Mouse (Mus musculus): ENCODE results near the gene Reck. TPM values are rescaled to one million over a fixed set of nuclear protein-coding genes. Genes with fewer than 3 reads are reported as not detected.

Gene Reck
- polyA plus RNA-seq, 1 experiment: 7.2 TPM

- Histone ChIP-seq H3K4me1 (ENCODE audit: control insufficient read depth, insufficient read depth, low read length) (peaks cover 13% of the 10 kb centered on the region), H3K27ac (ENCODE audit: control insufficient read depth, insufficient read depth, low read depth, low read length) (peak overlapping the region; percentile 92), H3K4me3 (ENCODE audit: control insufficient read depth, low read depth, low read length) (peak overlapping the region; percentile 99), H3K36me3 (ENCODE audit: control insufficient read depth, insufficient read depth, low read length) (no peaks in the 10 kb centered on the region), H3K27me3 (ENCODE audit: control insufficient read depth, insufficient read depth, low read length) (no peaks in the 10 kb centered on the region)
- no peak for TF ChIP-seq POLR2A (IDR thresholded peaks at IDR 0.05; ENCODE audit: control insufficient read depth, low read depth, low read length)
- TF ChIP-seq CTCF (IDR thresholded peaks at IDR 0.05; ENCODE audit: control insufficient read depth, insufficient read depth, insufficient replicate concordance, low read depth, low read length): no peak
Measured at GRCm38 (mm10) chr4:43875919-43876411, 635 bp downstream of the Reck start.

DNA sequence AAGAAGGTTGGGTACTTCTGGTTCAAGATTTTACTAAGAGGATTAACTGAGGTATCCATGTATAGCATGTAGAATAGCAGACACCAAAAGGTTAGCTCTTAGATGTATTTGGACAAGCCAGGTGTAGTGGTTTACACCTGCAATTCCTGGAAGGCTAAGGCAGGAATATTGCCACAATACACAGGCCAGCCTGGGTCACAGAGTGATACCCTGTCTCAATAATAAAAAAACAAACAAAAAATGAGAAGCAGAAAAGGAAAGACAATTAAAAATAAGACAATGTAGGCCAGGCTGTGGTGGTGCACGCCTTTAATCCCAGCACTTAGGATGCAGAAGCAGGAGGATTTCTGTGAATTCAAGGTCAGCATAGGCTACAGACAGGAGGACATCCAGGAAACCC is 1.9 kb downstream of the Reck start:
- peaks cover 13% of the 10 kb centered on the region for H3K4me1 ChIP-seq (ENCODE audit: control insufficient read depth, insufficient read depth, low read length)
- H3K27ac ChIP-seq (ENCODE audit: control insufficient read depth, insufficient read depth, low read depth, low read length): no peak overlapping the region
- no peaks in the 10 kb centered on the region for H3K36me3 ChIP-seq (ENCODE audit: control insufficient read depth, insufficient read depth, low read length)
- H3K4me3 ChIP-seq (ENCODE audit: control insufficient read depth, low read depth, low read length): no peak overlapping the region
- TF ChIP-seq CTCF (IDR thresholded peaks at IDR 0.05; ENCODE audit: control insufficient read depth, insufficient read depth, insufficient replicate concordance, low read depth, low read length) (no peak), POLR2A (IDR thresholded peaks at IDR 0.05; ENCODE audit: control insufficient read depth, low read depth, low read length) (no peak)
- no peaks in the 10 kb centered on the region for H3K27me3 ChIP-seq (ENCODE audit: control insufficient read depth, insufficient read depth, low read length)

DNA sequence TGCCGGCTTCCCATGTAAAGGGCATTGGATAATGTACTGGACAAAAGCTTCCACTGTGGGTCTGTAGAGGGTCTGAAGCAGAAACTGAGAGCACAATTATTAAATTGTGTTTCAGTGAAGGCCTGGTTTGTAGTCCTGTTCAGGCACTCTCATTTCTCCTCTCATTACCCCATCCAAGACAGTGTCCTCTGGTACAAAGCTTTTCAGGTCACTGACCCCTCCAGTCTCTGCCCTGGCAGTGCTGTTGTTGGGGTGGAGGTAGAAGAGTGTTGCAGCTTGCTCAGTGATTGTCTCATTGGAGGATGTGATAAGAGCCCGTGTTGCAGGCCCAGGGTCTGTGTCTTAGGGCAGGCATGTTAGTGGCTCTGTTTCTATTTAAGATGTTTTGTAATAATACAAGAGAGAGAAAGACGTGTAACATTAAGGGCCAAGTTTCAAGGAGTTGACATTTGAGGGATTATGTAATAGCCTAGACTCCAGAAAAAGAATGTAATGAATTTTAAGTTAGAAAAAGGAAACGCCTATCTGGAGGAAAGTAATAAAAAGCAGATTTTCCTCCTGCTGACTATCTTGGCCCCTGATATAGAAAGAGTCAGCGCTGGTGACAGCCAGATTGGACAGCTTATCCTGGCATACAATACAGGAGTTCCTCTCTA is 2.9 kb downstream of the Reck start:
- Histone ChIP-seq H3K27ac (ENCODE audit: control insufficient read depth, insufficient read depth, low read depth, low read length) (no peak overlapping the region; the same call in 1 of the 2 replicates), H3K4me3 (ENCODE audit: control insufficient read depth, low read depth, low read length) (no peak overlapping the region), H3K36me3 (ENCODE audit: control insufficient read depth, insufficient read depth, low read length) (no peaks in the 10 kb centered on the region), H3K4me1 (ENCODE audit: control insufficient read depth, insufficient read depth, low read length) (peaks cover 13% of the 10 kb centered on the region), H3K27me3 (ENCODE audit: control insufficient read depth, insufficient read depth, low read length) (no peaks in the 10 kb centered on the region)
- TF ChIP-seq CTCF (IDR thresholded peaks at IDR 0.05; ENCODE audit: control insufficient read depth, insufficient read depth, insufficient replicate concordance, low read depth, low read length): no peak
- TF ChIP-seq POLR2A (IDR thresholded peaks at IDR 0.05; ENCODE audit: control insufficient read depth, low read depth, low read length): no peak

- no peak overlapping the region for H3K4me3 ChIP-seq (ENCODE audit: control insufficient read depth, low read depth, low read length)
- peaks cover 11% of the 10 kb centered on the region for H3K4me1 ChIP-seq (ENCODE audit: control insufficient read depth, insufficient read depth, low read length)
- TF ChIP-seq POLR2A (IDR thresholded peaks at IDR 0.05; ENCODE audit: control insufficient read depth, low read depth, low read length) (no peak), CTCF (IDR thresholded peaks at IDR 0.05; ENCODE audit: control insufficient read depth, insufficient read depth, insufficient replicate concordance, low read depth, low read length) (no peak)
- no peaks in the 10 kb centered on the region for H3K27me3 ChIP-seq (ENCODE audit: control insufficient read depth, insufficient read depth, low read length)
- no peak overlapping the region for H3K27ac ChIP-seq (ENCODE audit: control insufficient read depth, insufficient read depth, low read depth, low read length)
- no peaks in the 10 kb centered on the region for H3K36me3 ChIP-seq (ENCODE audit: control insufficient read depth, insufficient read depth, low read length)
Measured at GRCm38 (mm10) chr4:43879566-43879965, 4.2 kb downstream of the Reck start.

- no peak overlapping the region for H3K27ac ChIP-seq (ENCODE audit: control insufficient read depth, insufficient read depth, low read depth, low read length)
- TF ChIP-seq CTCF (IDR thresholded peaks at IDR 0.05; ENCODE audit: control insufficient read depth, insufficient read depth, insufficient replicate concordance, low read depth, low read length) (no peak), POLR2A (IDR thresholded peaks at IDR 0.05; ENCODE audit: control insufficient read depth, low read depth, low read length) (no peak)
Measured at GRCm38 (mm10) chr4:43884196-43884595, 8.9 kb downstream of the Reck start.

DNA sequence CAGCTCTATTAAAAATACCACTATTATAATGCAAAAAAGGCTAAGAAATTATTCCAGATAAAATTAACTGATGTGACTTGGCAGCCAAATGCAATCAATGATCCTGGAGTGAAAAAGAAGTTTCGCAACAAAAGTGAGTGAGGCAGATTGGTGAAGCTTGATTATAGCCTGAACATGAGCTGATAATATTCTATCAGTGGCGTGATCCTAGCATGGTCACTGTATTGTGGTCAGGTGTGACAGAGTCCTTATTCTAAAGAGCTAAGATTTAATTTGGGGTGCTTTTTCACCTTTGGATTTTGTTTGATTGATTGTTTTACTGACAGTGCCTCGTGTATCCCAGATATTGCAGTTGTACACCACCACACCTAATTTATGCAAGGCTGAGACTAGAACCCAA is 15.9 kb downstream of the Reck start:
- no peaks in the 10 kb centered on the region for H3K36me3 ChIP-seq (ENCODE audit: control insufficient read depth, insufficient read depth, low read length)
- TF ChIP-seq POLR2A (IDR thresholded peaks at IDR 0.05; ENCODE audit: control insufficient read depth, low read depth, low read length) (no peak), CTCF (IDR thresholded peaks at IDR 0.05; ENCODE audit: control insufficient read depth, insufficient read depth, insufficient replicate concordance, low read depth, low read length) (no peak)
- no peak overlapping the region for H3K27ac ChIP-seq (ENCODE audit: control insufficient read depth, insufficient read depth, low read depth, low read length)
- no peaks in the 10 kb centered on the region for H3K27me3 ChIP-seq (ENCODE audit: control insufficient read depth, insufficient read depth, low read length)
- no peaks in the 10 kb centered on the region for H3K4me1 ChIP-seq (ENCODE audit: control insufficient read depth, insufficient read depth, low read length)
- no peak overlapping the region for H3K4me3 ChIP-seq (ENCODE audit: control insufficient read depth, low read depth, low read length)

More at GRCm38 (mm10) chr4:43884196-43884595, 8.9 kb downstream of the Reck start:
- Histone ChIP-seq H3K27me3 (ENCODE audit: control insufficient read depth, insufficient read depth, low read length) (no peaks in the 10 kb centered on the region), H3K4me1 (ENCODE audit: control insufficient read depth, insufficient read depth, low read length) (no peaks in the 10 kb centered on the region), H3K4me3 (ENCODE audit: control insufficient read depth, low read depth, low read length) (no peak overlapping the region), H3K36me3 (ENCODE audit: control insufficient read depth, insufficient read depth, low read length) (no peaks in the 10 kb centered on the region)

DNA sequence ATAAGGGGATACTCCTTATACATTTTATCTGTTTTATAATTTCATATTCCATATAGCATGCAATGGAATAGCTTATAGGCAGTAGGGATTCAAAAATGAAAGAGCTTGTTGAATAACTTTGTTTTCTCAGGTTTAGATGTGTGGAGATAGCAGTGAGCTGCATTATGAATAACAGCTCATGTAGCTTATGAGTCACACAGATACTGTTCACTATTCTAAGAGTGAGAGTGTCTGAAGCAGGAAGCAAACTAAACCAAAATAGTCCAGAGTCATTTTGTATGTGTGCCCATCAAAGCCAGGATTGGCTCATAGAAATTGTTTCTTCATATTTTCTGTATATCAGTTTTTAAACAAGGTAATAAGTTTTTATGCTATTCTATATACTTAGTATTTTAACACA is 21.9 kb downstream of the Reck start:
- Histone ChIP-seq H3K27me3 (ENCODE audit: control insufficient read depth, insufficient read depth, low read length) (no peaks in the 10 kb centered on the region), H3K27ac (ENCODE audit: control insufficient read depth, insufficient read depth, low read depth, low read length) (no peak overlapping the region), H3K4me3 (ENCODE audit: control insufficient read depth, low read depth, low read length) (no peak overlapping the region), H3K36me3 (ENCODE audit: control insufficient read depth, insufficient read depth, low read length) (no peaks in the 10 kb centered on the region; the same call in 1 of the 2 replicates), H3K4me1 (ENCODE audit: control insufficient read depth, insufficient read depth, low read length) (no peaks in the 10 kb centered on the region)
- TF ChIP-seq CTCF (IDR thresholded peaks at IDR 0.05; ENCODE audit: control insufficient read depth, insufficient read depth, insufficient replicate concordance, low read depth, low read length): no peak
- no peak for TF ChIP-seq POLR2A (IDR thresholded peaks at IDR 0.05; ENCODE audit: control insufficient read depth, low read depth, low read length)

Measured in testis, adult 2 months (tissue).